Mouse (Mus musculus) liver, embryonic 14.5 days (tissue): Measurements from ENCODE around the gene Ten1.

Experiments used
- CTCF ChIP-seq: IDR thresholded peaks from 2 replicates; pipeline ENCODE4 v1.5.1; 2016; ENCODE audit warnings: antibody characterized with exemption, low read depth, control low read depth
- EP300 ChIP-seq: IDR thresholded peaks from 2 replicates; pipeline ENCODE4 v1.6.1; 2016; ENCODE audit warnings: antibody characterized with exemption, low read depth

DNA sequence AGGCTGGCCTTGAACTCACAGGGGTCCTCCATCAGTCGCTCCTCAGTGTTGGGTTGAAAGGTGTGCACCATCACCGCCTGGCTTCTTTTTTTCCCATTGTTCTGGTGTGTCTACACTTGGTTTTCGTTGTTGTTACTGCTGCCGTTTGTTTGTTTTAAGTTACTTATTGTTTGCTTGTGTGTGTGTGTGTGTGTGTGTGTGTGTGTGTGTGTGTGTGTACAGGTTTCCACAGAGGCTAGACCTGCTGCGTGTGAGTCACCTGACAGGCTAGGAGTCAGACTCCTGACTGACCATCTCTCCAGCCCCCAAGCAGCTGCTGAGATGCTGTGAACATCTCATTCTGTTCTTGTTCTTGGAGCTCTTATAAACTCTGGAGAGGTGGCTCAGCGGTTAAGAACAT, 14.2 kb downstream of the Ten1 start:
- no peak for TF ChIP-seq CTCF
- TF ChIP-seq EP300: no peak
